Mouse (Mus musculus): ENCODE results near the gene Hnrnpm. TPM values are rescaled to one million over a fixed set of nuclear protein-coding genes. Genes with fewer than 3 reads are reported as not detected.

Hnrnpm gene
- polyA plus RNA-seq, 1 experiment: 68.2 TPM

DNA sequence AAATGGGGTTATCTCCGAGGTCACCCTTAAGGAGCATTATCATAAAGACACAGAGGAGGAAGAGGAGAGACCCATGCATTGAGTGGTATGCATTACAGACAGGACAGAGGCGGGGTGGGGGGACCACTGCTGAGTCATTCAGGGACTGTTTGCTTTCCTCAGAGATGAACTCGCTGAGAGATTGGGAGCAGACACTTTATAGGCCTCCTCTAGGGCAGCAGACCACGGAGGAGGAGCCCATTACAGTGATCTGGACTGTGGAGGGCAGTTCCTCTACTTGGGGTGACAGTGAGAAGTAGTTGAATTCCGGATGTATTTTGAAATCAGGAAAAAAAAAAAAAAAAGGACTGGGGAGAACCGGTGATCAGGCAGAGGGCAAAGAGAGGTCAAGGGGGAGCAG lies 46.9 kb downstream of the Hnrnpm start:
- Histone ChIP-seq H3ac (ENCODE audit: control insufficient read depth, insufficient read length) (no peak overlapping the region), H3K79me2 (ENCODE audit: control insufficient read depth, insufficient read depth) (no peaks in the 10 kb centered on the region), H3K4me2 (ENCODE audit: low read depth) (no peak overlapping the region), H3K36me3 (ENCODE audit: control insufficient read depth, insufficient read depth) (peaks cover 17% of the 10 kb centered on the region), H3K4me3 (no peak overlapping the region), H3K27me3 (ENCODE audit: control insufficient read depth, insufficient read depth, insufficient read length) (no peaks in the 10 kb centered on the region)
- TF ChIP-seq SRF (IDR thresholded peaks at IDR 0.05; ENCODE audit: control insufficient read depth, insufficient read length, low read depth) (no peak), MYOD1 (IDR thresholded peaks at IDR 0.05; ENCODE audit: control insufficient read depth in 1 of 3, insufficient read length in 2 of 3, low read depth in 2 of 3) (no peak), TCF12 (IDR thresholded peaks at IDR 0.05; ENCODE audit: insufficient read depth, poor library complexity, severe bottlenecking) (no peak), MAX (IDR thresholded peaks at IDR 0.05; ENCODE audit: low read depth) (no peak), MYOG (IDR thresholded peaks at IDR 0.05; ENCODE audit: control insufficient read depth in 1 of 3, insufficient read depth in 1 of 3, insufficient read length in 2 of 3, low read depth in 2 of 3) (no peak), E2F4 (IDR thresholded peaks at IDR 0.05; ENCODE audit: insufficient read depth) (no peak), TCF3 (IDR thresholded peaks at IDR 0.05; ENCODE audit: insufficient read length, low read depth) (no peak), REST (IDR thresholded peaks at IDR 0.05; ENCODE audit: insufficient read depth, insufficient read length) (no peak), CEBPB (IDR thresholded peaks at IDR 0.05; ENCODE audit: insufficient read depth, poor library complexity, severe bottlenecking) (no peak), POLR2A (IDR thresholded peaks at IDR 0.05; ENCODE audit: insufficient read length, low read depth) (no peak), USF1 (IDR thresholded peaks at IDR 0.05; ENCODE audit: low read depth) (no peak), POLR2AphosphoS2 (IDR thresholded peaks at IDR 0.05; ENCODE audit: insufficient read length, low read depth) (no peak)

DNA sequence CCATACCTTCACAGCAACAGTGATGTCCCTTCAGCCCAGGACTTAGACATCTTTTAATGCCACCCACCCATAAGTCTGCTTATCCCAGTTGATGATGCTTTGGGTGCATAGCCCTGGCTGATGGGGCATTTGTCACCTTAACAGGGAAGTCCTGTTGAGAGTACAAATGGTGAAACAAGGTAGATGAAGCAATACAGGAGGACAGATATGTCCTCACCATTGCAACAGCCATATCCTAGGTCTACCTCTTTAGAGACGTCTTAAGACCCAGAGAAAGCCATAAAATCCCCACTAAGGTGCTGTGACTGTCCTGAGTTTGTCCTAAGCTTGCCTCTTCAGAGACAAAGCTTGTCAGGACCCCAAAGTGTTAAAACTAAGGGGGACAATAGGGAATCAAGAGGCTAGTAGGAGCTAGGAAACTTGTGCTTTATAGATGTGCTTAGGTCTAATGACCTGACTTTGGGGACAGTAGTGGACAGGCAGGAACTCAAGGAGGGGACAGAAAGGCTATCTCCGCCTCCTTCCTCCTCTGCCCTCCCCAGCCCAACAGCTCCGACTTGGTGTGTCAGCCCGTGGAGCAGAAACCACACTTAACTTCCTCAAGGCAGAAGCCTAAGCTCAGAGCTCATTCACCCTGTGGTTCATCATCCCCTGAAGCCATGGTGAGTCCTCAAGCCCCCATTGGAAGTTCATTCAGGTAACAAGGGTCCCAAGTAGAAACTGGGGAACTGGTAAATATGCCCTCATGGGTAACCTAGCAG lies 49.0 kb downstream of the Hnrnpm start, which contains the start of gene Pram1:
Gene Pram1 (plus strand): TSS at position 541 of the 761 bp plus-strand sequence.
- Histone ChIP-seq H3K4me3 (no peak within 1 kb of the TSS), H3ac (ENCODE audit: control insufficient read depth, insufficient read length) (no peak within 1 kb of the TSS), H3K27me3 (ENCODE audit: control insufficient read depth, insufficient read depth, insufficient read length) (no peaks in the 10 kb centered on the region), H3K79me2 (ENCODE audit: control insufficient read depth, insufficient read depth) (no peaks in the 10 kb centered on the region), H3K36me3 (ENCODE audit: control insufficient read depth, insufficient read depth) (peaks cover 8% of the 10 kb centered on the region), H3K4me2 (ENCODE audit: low read depth) (no peak within 1 kb of the TSS)
- TF ChIP-seq MYOG (IDR thresholded peaks at IDR 0.05; ENCODE audit: control insufficient read depth in 1 of 3, insufficient read depth in 1 of 3, insufficient read length in 2 of 3, low read depth in 2 of 3) (no peak), E2F4 (IDR thresholded peaks at IDR 0.05; ENCODE audit: insufficient read depth) (no peak), POLR2AphosphoS2 (IDR thresholded peaks at IDR 0.05; ENCODE audit: insufficient read length, low read depth) (no peak), MYOD1 (IDR thresholded peaks at IDR 0.05; ENCODE audit: control insufficient read depth in 1 of 3, insufficient read length in 2 of 3, low read depth in 2 of 3) (no peak), TCF3 (IDR thresholded peaks at IDR 0.05; ENCODE audit: insufficient read length, low read depth) (no peak), TCF12 (IDR thresholded peaks at IDR 0.05; ENCODE audit: insufficient read depth, poor library complexity, severe bottlenecking) (no peak), CEBPB (IDR thresholded peaks at IDR 0.05; ENCODE audit: insufficient read depth, poor library complexity, severe bottlenecking) (no peak), MAX (IDR thresholded peaks at IDR 0.05; ENCODE audit: low read depth) (no peak), POLR2A (IDR thresholded peaks at IDR 0.05; ENCODE audit: insufficient read length, low read depth) (no peak), REST (IDR thresholded peaks at IDR 0.05; ENCODE audit: insufficient read depth, insufficient read length) (no peak)

DNA sequence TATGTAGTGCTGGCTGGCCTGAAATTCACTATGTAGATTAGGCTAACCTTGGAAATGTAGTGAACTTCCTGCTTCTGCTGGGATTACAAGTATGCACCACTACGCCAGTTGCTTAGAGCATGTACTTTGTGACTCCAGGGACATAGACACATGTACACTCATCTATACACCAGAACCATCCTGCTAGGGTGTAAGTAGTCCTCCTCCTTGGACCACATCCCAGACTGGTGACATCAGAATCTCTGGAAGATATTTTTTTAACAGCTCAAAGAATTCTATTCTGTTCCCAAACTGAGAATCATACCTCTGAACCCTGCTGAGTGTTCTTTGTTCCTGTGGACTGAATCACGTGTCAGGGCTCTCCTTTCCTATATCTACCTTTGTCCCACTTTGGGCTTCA lies 49.6 kb downstream of the Hnrnpm start:
- Histone ChIP-seq H3K36me3 (ENCODE audit: control insufficient read depth, insufficient read depth) (peaks cover 8% of the 10 kb centered on the region), H3ac (ENCODE audit: control insufficient read depth, insufficient read length) (no peak overlapping the region)
- TF ChIP-seq POLR2AphosphoS2 (IDR thresholded peaks at IDR 0.05; ENCODE audit: insufficient read length, low read depth) (no peak), E2F4 (IDR thresholded peaks at IDR 0.05; ENCODE audit: insufficient read depth) (no peak), POLR2A (IDR thresholded peaks at IDR 0.05; ENCODE audit: insufficient read length, low read depth) (no peak), SRF (IDR thresholded peaks at IDR 0.05; ENCODE audit: control insufficient read depth, insufficient read length, low read depth) (no peak), TCF3 (IDR thresholded peaks at IDR 0.05; ENCODE audit: insufficient read length, low read depth) (no peak), CEBPB (IDR thresholded peaks at IDR 0.05; ENCODE audit: insufficient read depth, poor library complexity, severe bottlenecking) (no peak), TCF12 (IDR thresholded peaks at IDR 0.05; ENCODE audit: insufficient read depth, poor library complexity, severe bottlenecking) (no peak), USF1 (IDR thresholded peaks at IDR 0.05; ENCODE audit: low read depth) (no peak), REST (IDR thresholded peaks at IDR 0.05; ENCODE audit: insufficient read depth, insufficient read length) (no peak), MYOG (IDR thresholded peaks at IDR 0.05; ENCODE audit: control insufficient read depth in 1 of 3, insufficient read depth in 1 of 3, insufficient read length in 2 of 3, low read depth in 2 of 3) (no peak), MYOD1 (IDR thresholded peaks at IDR 0.05; ENCODE audit: control insufficient read depth in 1 of 3, insufficient read length in 2 of 3, low read depth in 2 of 3) (no peak), MAX (IDR thresholded peaks at IDR 0.05; ENCODE audit: low read depth) (no peak)

DNA sequence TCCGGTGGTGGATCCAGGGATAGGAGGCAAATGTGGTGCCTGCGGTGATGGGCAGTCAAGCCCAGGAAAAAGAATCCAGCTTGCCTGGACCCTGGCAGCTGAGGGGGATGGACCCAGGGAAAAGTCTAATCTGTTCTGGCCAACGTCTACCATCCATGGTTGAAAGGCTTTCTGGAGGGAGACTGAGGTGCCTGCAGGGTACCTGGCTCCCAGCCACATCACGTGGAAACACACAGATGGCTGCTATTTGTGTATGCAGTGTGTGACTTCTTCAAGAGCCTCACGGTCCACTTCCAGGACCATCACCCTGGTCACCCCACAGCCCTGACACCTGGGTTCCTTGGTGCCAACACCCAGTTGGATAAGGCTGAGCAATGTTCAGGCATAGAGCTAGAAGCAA lies 54.9 kb downstream of the Hnrnpm start:
- Histone ChIP-seq H3K27me3 (ENCODE audit: control insufficient read depth, insufficient read depth, insufficient read length) (no peaks in the 10 kb centered on the region), H3K4me2 (ENCODE audit: low read depth) (no peak overlapping the region), H3K79me2 (ENCODE audit: control insufficient read depth, insufficient read depth) (peaks cover 7% of the 10 kb centered on the region), H3K4me3 (no peak overlapping the region), H3K36me3 (ENCODE audit: control insufficient read depth, insufficient read depth) (no peaks in the 10 kb centered on the region), H3ac (ENCODE audit: control insufficient read depth, insufficient read length) (no peak overlapping the region)
- TF ChIP-seq POLR2AphosphoS2 (IDR thresholded peaks at IDR 0.05; ENCODE audit: insufficient read length, low read depth) (peak; percentile 64), TCF12 (IDR thresholded peaks at IDR 0.05; ENCODE audit: insufficient read depth, poor library complexity, severe bottlenecking) (no peak)

More for the DNA sequence above, 49.6 kb downstream of the Hnrnpm start:
- Histone ChIP-seq H3K27me3 (ENCODE audit: control insufficient read depth, insufficient read depth, insufficient read length) (no peaks in the 10 kb centered on the region), H3K4me3 (no peak overlapping the region), H3K79me2 (ENCODE audit: control insufficient read depth, insufficient read depth) (no peaks in the 10 kb centered on the region), H3K4me2 (ENCODE audit: low read depth) (no peak overlapping the region)
